Mouse (Mus musculus): ENCODE data around the gene Zfp688. TPM values are rescaled to one million over a fixed set of nuclear protein-coding genes. Genes with fewer than 3 reads are reported as not detected.
"Not testable (repeated sequence)": the region's sequence is repeated elsewhere in the genome, so short reads cannot be mapped to it uniquely, and the experiment has no call there.

The Zfp688 gene
- polyA plus RNA-seq, 1 experiment from 2014 or later, result 32.3 TPM

- WGBS, result 2% methylated on average over 49 of the region's 49 CpGs
- not testable (repeated sequence) for H3K27me3 ChIP-seq, H3K27ac ChIP-seq
Measured at GRCm38 (mm10) chr7:127375271-127376245, 46.3 kb downstream of the Zfp688 start, which contains the start of gene Zfp747. Gene Zfp747 (minus strand): TSS chr7:127376050.

GRCm38 (mm10) chr7:127371870-127372269 lies 50.0 kb downstream of the Zfp688 start:
- H3K4me2 ChIP-seq, H3K9me3 ChIP-seq: not testable (repeated sequence)
- WGBS, result 87% methylated on average over 3 of the region's 3 CpGs

More at GRCm38 (mm10) chr7:127375271-127376245, 46.3 kb downstream of the Zfp688 start, which contains the start of gene Zfp747:
- not testable (repeated sequence) for H3K4me1 ChIP-seq, H3K9me3 ChIP-seq
- peaks cover 12% of the 10 kb centered on the region; the same call in 1 of the 2 replicates for H3K36me3 ChIP-seq (replicated peaks)
- peak; percentile 96 for ATAC-seq (ENCODE audit: low FRiP score)
- peak within 1 kb of the TSS; percentile 77 for H3K4me2 ChIP-seq
- H3K9ac ChIP-seq, result peak within 1 kb of the TSS; percentile 76
- peak within 1 kb of the TSS; percentile 70 for H3K4me3 ChIP-seq (replicated peaks)

GRCm38 (mm10) chr7:127371213-127371612 lies 50.7 kb downstream of the Zfp688 start:
- Histone ChIP-seq H3K27me3 (0 out of 2 replicates have a peak, but pooled peaks cover 7% of the 10 kb centered on the region), H3K36me3 (replicated peaks) (peaks cover 12% of the 10 kb centered on the region; the same call in 1 of the 2 replicates), H3K27ac (no peak overlapping the region), H3K4me2 (no peak overlapping the region), H3K4me3 (replicated peaks) (no peak overlapping the region), H3K9me3 (no peaks in the 10 kb centered on the region), H3K9ac (no peak overlapping the region), H3K4me1 (no peaks in the 10 kb centered on the region)
- WGBS, result 89% methylated on average over 2 of the region's 2 CpGs
- ATAC-seq (ENCODE audit: low FRiP score), result no peak

More at GRCm38 (mm10) chr7:127371870-127372269, 50.0 kb downstream of the Zfp688 start:
- not testable (repeated sequence) for ATAC-seq (ENCODE audit: low FRiP score); H3K4me1 ChIP-seq; H3K27ac ChIP-seq; H3K27me3 ChIP-seq; H3K9ac ChIP-seq; H3K4me3 ChIP-seq (replicated peaks)
- H3K36me3 ChIP-seq (replicated peaks), result peaks cover 12% of the 10 kb centered on the region; the same call in 1 of the 2 replicates

Other genes starting within 250 kb of the Zfp688 start
- 104 and 108 TPM in 2 replicates for gene Cd2bp2, start 226.0 kb downstream of the Zfp688 start, polyA plus RNA-seq (2016; fragmentation: Nextera tagmentation; extraction: Ambion mirVana)
- gene Tbc1d10b, start 213.6 kb downstream of the Zfp688 start, polyA plus RNA-seq (2016; fragmentation: Nextera tagmentation; extraction: Ambion mirVana), result 30.8 and 34.3 TPM in 2 replicates
- 9.2 and 10.1 TPM in 2 replicates for gene Mylpf, start 213.2 kb downstream of the Zfp688 start, polyA plus RNA-seq (2016; fragmentation: Nextera tagmentation; extraction: Ambion mirVana)
- 77.6 and 80.2 TPM in 2 replicates for gene Zfp553, start 189.0 kb downstream of the Zfp688 start, polyA plus RNA-seq (2016; fragmentation: Nextera tagmentation; extraction: Ambion mirVana)
- 42.6 and 43.4 TPM in 2 replicates for gene Sept1, start 188.9 kb downstream of the Zfp688 start, polyA plus RNA-seq (2016; fragmentation: Nextera tagmentation; extraction: Ambion mirVana)
- 53.3 and 60.3 TPM in 2 replicates for gene Zfp771, start 177.8 kb downstream of the Zfp688 start, polyA plus RNA-seq (2016; fragmentation: Nextera tagmentation; extraction: Ambion mirVana)
- gene Dctpp1, start 161.4 kb downstream of the Zfp688 start, polyA plus RNA-seq (2016; fragmentation: Nextera tagmentation; extraction: Ambion mirVana), result 208 and 224 TPM in 2 replicates
- gene Sephs2, start 148.0 kb downstream of the Zfp688 start, polyA plus RNA-seq (2016; fragmentation: Nextera tagmentation; extraction: Ambion mirVana), result 73.7 and 81.6 TPM in 2 replicates
- 0.26 and 0.47 TPM in 2 replicates for gene Itgal, start 125.8 kb downstream of the Zfp688 start, polyA plus RNA-seq (2016; fragmentation: Nextera tagmentation; extraction: Ambion mirVana)
- 16.3 and 18.4 TPM in 2 replicates for gene Zfp768, start 76.5 kb downstream of the Zfp688 start, polyA plus RNA-seq (2016; fragmentation: Nextera tagmentation; extraction: Ambion mirVana)
- 6.9 and 9.1 TPM in 2 replicates for gene Zfp747, start 46.0 kb downstream of the Zfp688 start, polyA plus RNA-seq (2016; fragmentation: Nextera tagmentation; extraction: Ambion mirVana)
- gene 9130019O22Rik, start 34.9 kb downstream of the Zfp688 start, polyA plus RNA-seq (2016; fragmentation: Nextera tagmentation; extraction: Ambion mirVana), result 5.2 and 5.6 TPM in 2 replicates
- gene E430018J23Rik, start 28.4 kb downstream of the Zfp688 start, polyA plus RNA-seq (2016; fragmentation: Nextera tagmentation; extraction: Ambion mirVana), result 5.2 and 5.5 TPM in 2 replicates
- gene Zfp764, start 15.2 kb downstream of the Zfp688 start, polyA plus RNA-seq (2016; fragmentation: Nextera tagmentation; extraction: Ambion mirVana), result 5.3 and 6.4 TPM in 2 replicates
- 16.0 and 18.8 TPM in 2 replicates for gene Zfp689, start 27.1 kb upstream of the Zfp688 start, polyA plus RNA-seq (2016; fragmentation: Nextera tagmentation; extraction: Ambion mirVana)
- gene Prr14, start 37.5 kb upstream of the Zfp688 start, polyA plus RNA-seq (2016; fragmentation: Nextera tagmentation; extraction: Ambion mirVana), result 63.0 and 64.7 TPM in 2 replicates
- gene Fbrs, start 57.1 kb upstream of the Zfp688 start, polyA plus RNA-seq (2016; fragmentation: Nextera tagmentation; extraction: Ambion mirVana), result 10.4 and 12.3 TPM in 2 replicates
- 87.4 and 92.1 TPM in 2 replicates for gene Srcap, start 89.9 kb upstream of the Zfp688 start, polyA plus RNA-seq (2016; fragmentation: Nextera tagmentation; extraction: Ambion mirVana)
- 16.4 and 16.8 TPM in 2 replicates for gene Gm42715, start 97.5 kb upstream of the Zfp688 start, polyA plus RNA-seq (2016; fragmentation: Nextera tagmentation; extraction: Ambion mirVana)
- 4.2 and 4.7 TPM in 2 replicates for gene Tmem265, start 139.3 kb upstream of the Zfp688 start, polyA plus RNA-seq (2016; fragmentation: Nextera tagmentation; extraction: Ambion mirVana)
- gene Phkg2, start 151.3 kb upstream of the Zfp688 start, polyA plus RNA-seq (2016; fragmentation: Nextera tagmentation; extraction: Ambion mirVana), result 56.6 and 60.7 TPM in 2 replicates
- 12.7 and 16.3 TPM in 2 replicates for gene Ccdc189, start 166.5 kb upstream of the Zfp688 start, polyA plus RNA-seq (2016; fragmentation: Nextera tagmentation; extraction: Ambion mirVana)
- 67.7 and 74.1 TPM in 2 replicates for gene Rnf40, start 166.7 kb upstream of the Zfp688 start, polyA plus RNA-seq (2016; fragmentation: Nextera tagmentation; extraction: Ambion mirVana)
- 31.7 and 34.6 TPM in 2 replicates for gene Zfp629, start 193.7 kb upstream of the Zfp688 start, polyA plus RNA-seq (2016; fragmentation: Nextera tagmentation; extraction: Ambion mirVana)